Mouse (Mus musculus) myocyte (in vitro differentiated cells): ENCODE measurements at regions not wholly inside any gene's neighbourhood (a gene's known extent, or its start where the extent isn't known, plus 50 kb on each side); places are given as distances from the start of the nearest gene placed in this dataset.

Experiments
- CEBPB ChIP-seq: IDR thresholded peaks from 2 replicates; pipeline ENCODE4 v1.6.1; 2011; ENCODE audit warnings: mild to moderate bottlenecking, moderate library complexity; ENCODE audit not compliant: poor library complexity, insufficient read depth, severe bottlenecking
- E2F4 ChIP-seq: IDR thresholded peaks from one replicate; pipeline ENCODE4 v1.6.1; 2011; ENCODE audit warnings: mild to moderate bottlenecking, control low read depth, moderate library complexity; ENCODE audit not compliant: insufficient read depth
- MAX ChIP-seq: IDR thresholded peaks from one replicate; pipeline ENCODE4 v1.6.1; 2011; ENCODE audit warnings: low read depth, mild to moderate bottlenecking, control low read depth
- MYOD1 ChIP-seq, 3 experiments: IDR thresholded peaks; one replicate each; pipeline ENCODE4 v1.6.1; 2011; ENCODE audit warnings: control low read depth in 2 of 3, low read depth in 2 of 3, mild to moderate bottlenecking in 2 of 3, moderate library complexity in 1 of 3; ENCODE audit not compliant: insufficient read length in 2 of 3, control insufficient read depth in 1 of 3
- MYOG ChIP-seq, 3 experiments: IDR thresholded peaks; one replicate each; pipeline ENCODE4 v1.6.1; 2011; ENCODE audit warnings: control low read depth in 2 of 3, low read depth in 2 of 3, mild to moderate bottlenecking in 2 of 3; ENCODE audit not compliant: insufficient read length in 2 of 3, control insufficient read depth in 1 of 3, insufficient read depth in 1 of 3
- POLR2A ChIP-seq: IDR thresholded peaks from one replicate; pipeline ENCODE4 v1.6.1; 2011; ENCODE audit warnings: low read depth, mild to moderate bottlenecking, control low read depth, moderate library complexity; ENCODE audit not compliant: insufficient read length
- POLR2AphosphoS2 ChIP-seq: IDR thresholded peaks from one replicate; pipeline ENCODE4 v1.6.1; 2011; ENCODE audit warnings: low read depth, control low read depth; ENCODE audit not compliant: insufficient read length
- REST ChIP-seq: IDR thresholded peaks from one replicate; pipeline ENCODE4 v1.6.1; 2011; ENCODE audit warnings: mild to moderate bottlenecking, control low read depth, moderate library complexity; ENCODE audit not compliant: insufficient read depth, insufficient read length
- SRF ChIP-seq: IDR thresholded peaks from one replicate; pipeline ENCODE4 v1.6.1; 2011; ENCODE audit warnings: low read depth; ENCODE audit not compliant: control insufficient read depth, insufficient read length
- TCF12 ChIP-seq: IDR thresholded peaks from one replicate; pipeline ENCODE4 v1.6.1; 2011; ENCODE audit warnings: mild to moderate bottlenecking, control low read depth; ENCODE audit not compliant: poor library complexity, insufficient read depth, severe bottlenecking
- TCF3 ChIP-seq: IDR thresholded peaks from one replicate; pipeline ENCODE4 v1.6.1; 2011; ENCODE audit warnings: low read depth, control low read depth; ENCODE audit not compliant: insufficient read length
- USF1 ChIP-seq: IDR thresholded peaks from one replicate; pipeline ENCODE4 v1.6.1; 2011; ENCODE audit warnings: low read depth, mild to moderate bottlenecking, control low read depth, moderate library complexity

DNA sequence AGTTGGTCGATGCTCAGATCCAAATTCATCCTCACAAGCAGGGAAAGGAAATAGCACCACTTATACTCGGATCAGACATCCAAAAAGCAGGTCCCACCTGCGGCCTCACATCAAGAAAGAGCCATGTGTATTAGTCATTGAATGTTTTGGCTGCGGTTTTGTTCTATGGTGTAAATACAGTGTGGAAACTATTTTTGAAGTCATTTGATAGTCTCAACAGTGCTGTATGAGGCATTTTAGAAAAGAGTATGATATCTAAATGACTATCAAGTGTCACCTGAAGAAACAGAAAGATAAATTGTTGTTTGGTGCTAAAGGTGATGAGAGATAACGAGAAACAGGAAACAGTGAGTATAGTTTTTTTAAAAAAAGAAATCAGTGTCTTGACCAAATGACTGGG, 74.7 kb downstream of the Cep44 start:
- TF ChIP-seq USF1: no peak
- TF ChIP-seq MYOG (IDR thresholded peaks at IDR 0.05; ENCODE audit: control insufficient read depth in 1 of 3, insufficient read depth in 1 of 3, insufficient read length in 2 of 3, low read depth in 2 of 3): no peak
- no peak for TF ChIP-seq POLR2A
- no peak for TF ChIP-seq POLR2AphosphoS2
- no peak for TF ChIP-seq E2F4
- peak in 1 of 3 experiments; percentile 32 for TF ChIP-seq MYOD1 (IDR thresholded peaks at IDR 0.05; ENCODE audit: control insufficient read depth in 1 of 3, insufficient read length in 2 of 3, low read depth in 2 of 3)
- no peak for TF ChIP-seq MAX
- TF ChIP-seq TCF12: no peak
- no peak for TF ChIP-seq SRF
- TF ChIP-seq TCF3: no peak
- TF ChIP-seq CEBPB: no peak
- no peak for TF ChIP-seq REST
